Mouse (Mus musculus) small intestine, adult 2 months (tissue): ENCODE results near the gene Appl2.

Source experiments
- CTCF ChIP-seq: fragments of 200-500 bp; IDR thresholded peaks from 2 replicates; pipeline ENCODE4 v1.5.1; 2012; ENCODE audit warnings: low read depth, mild to moderate bottlenecking, control low read depth, inconsistent platforms, low read length, moderate library complexity, mixed read lengths; ENCODE audit not compliant: insufficient replicate concordance, insufficient read length; ENCODE audit errors: extremely low read depth
- POLR2A ChIP-seq: fragments of 200-500 bp; IDR thresholded peaks from 2 replicates; pipeline ENCODE4 v1.6.1; 2012; ENCODE audit warnings: low read depth, mild to moderate bottlenecking, control low read depth, inconsistent platforms, low read length, moderate library complexity

GRCm38 (mm10) chr10:83605637-83606183 is 42.8 kb downstream of the Appl2 start:
- TF ChIP-seq CTCF (no peak), POLR2A (no peak)
